Mouse (Mus musculus): Measurements from ENCODE around the gene Isg15. TPM values are rescaled to one million over a fixed set of nuclear protein-coding genes. Genes with fewer than 3 reads are reported as not detected.

Gene Isg15
- total RNA-seq, 2 experiments from 2014 or later: 0.87 to 1.3 TPM

GRCm38 (mm10) chr4:156195927-156196870, 4.4 kb downstream of the Isg15 start:
- peak in 1 of 2 experiments; percentile 40 for DNase-seq (ENCODE audit: low spot score in 2 of 2)
- no peak for TF ChIP-seq CTCF (conservative IDR thresholded peaks at IDR 0.05)
- Histone ChIP-seq H3K27ac (peak overlapping the region; percentile 85), H3K4me3 (peak overlapping the region; percentile 79)

GRCm38 (mm10) chr4:156194346-156194745, 6.3 kb downstream of the Isg15 start:
- no peak for DNase-seq (ENCODE audit: low spot score in 2 of 2)
- H3K4me3 ChIP-seq: no peak overlapping the region
- H3K27ac ChIP-seq: no peak overlapping the region
- TF ChIP-seq CTCF (conservative IDR thresholded peaks at IDR 0.05): no peak

- Histone ChIP-seq H3K4me3 (no peak overlapping the region), H3K27ac (no peak overlapping the region)
- no peak for DNase-seq (ENCODE audit: low spot score in 2 of 2)
- TF ChIP-seq CTCF (conservative IDR thresholded peaks at IDR 0.05): no peak
Observed at GRCm38 (mm10) chr4:156193906-156194305, 6.7 kb downstream of the Isg15 start.

GRCm38 (mm10) chr4:156193200-156193590, 7.4 kb downstream of the Isg15 start:
- peak overlapping the region; percentile 8; the same call in 1 of the 2 replicates for H3K27ac ChIP-seq
- no peak for DNase-seq (ENCODE audit: low spot score in 2 of 2)
- TF ChIP-seq CTCF (conservative IDR thresholded peaks at IDR 0.05): no peak
- no peak overlapping the region for H3K4me3 ChIP-seq

GRCm38 (mm10) chr4:156192421-156193199, 8.0 kb downstream of the Isg15 start:
- peak overlapping the region; percentile 8; the same call in 1 of the 2 replicates for H3K27ac ChIP-seq
- DNase-seq (ENCODE audit: low spot score in 2 of 2): peak in 1 of 2 experiments; percentile 25
- H3K4me3 ChIP-seq: no peak overlapping the region
- TF ChIP-seq CTCF (conservative IDR thresholded peaks at IDR 0.05): no peak

- DNase-seq (ENCODE audit: low spot score in 2 of 2): peak in 1 of 2 experiments; percentile 34
- TF ChIP-seq CTCF (conservative IDR thresholded peaks at IDR 0.05): peak; percentile 24; the same call in 1 of the 2 replicates
- H3K4me3 ChIP-seq: no peak overlapping the region
- H3K27ac ChIP-seq: peak overlapping the region; percentile 79
Observed at GRCm38 (mm10) chr4:156188811-156189323, 11.8 kb downstream of the Isg15 start.

GRCm38 (mm10) chr4:156188162-156188810, 12.3 kb downstream of the Isg15 start:
- no peak overlapping the region for H3K4me3 ChIP-seq
- H3K27ac ChIP-seq: peak overlapping the region; percentile 79
- no peak for TF ChIP-seq CTCF (conservative IDR thresholded peaks at IDR 0.05)
- DNase-seq (ENCODE audit: low spot score in 2 of 2): no peak

- peak overlapping the region; percentile 94 for H3K27ac ChIP-seq
- peak overlapping the region; percentile 63 for H3K4me3 ChIP-seq
- peak; percentile 49 to 54 for DNase-seq (ENCODE audit: low spot score in 2 of 2)
Observed at GRCm38 (mm10) chr4:156185950-156186850, 14.4 kb downstream of the Isg15 start.

GRCm38 (mm10) chr4:156185456-156185949, 15.1 kb downstream of the Isg15 start:
- DNase-seq (ENCODE audit: low spot score in 2 of 2): peak in 1 of 2 experiments; percentile 26
- Histone ChIP-seq H3K4me3 (peak overlapping the region; percentile 63), H3K27ac (peak overlapping the region; percentile 94)
- TF ChIP-seq CTCF (conservative IDR thresholded peaks at IDR 0.05): no peak

More at GRCm38 (mm10) chr4:156185950-156186850, 14.4 kb downstream of the Isg15 start:
- peak; percentile 24 for TF ChIP-seq CTCF (conservative IDR thresholded peaks at IDR 0.05)

GRCm38 (mm10) chr4:156184291-156184954, 16.2 kb downstream of the Isg15 start:
- TF ChIP-seq CTCF (conservative IDR thresholded peaks at IDR 0.05): no peak
- peak overlapping the region; percentile 63 for H3K4me3 ChIP-seq
- peak overlapping the region; percentile 94 for H3K27ac ChIP-seq
- DNase-seq (ENCODE audit: low spot score in 2 of 2): no peak

GRCm38 (mm10) chr4:156183747-156184146, 16.9 kb downstream of the Isg15 start:
- H3K27ac ChIP-seq: no peak overlapping the region; the same call in 1 of the 2 replicates
- TF ChIP-seq CTCF (conservative IDR thresholded peaks at IDR 0.05): no peak
- peak overlapping the region; percentile 63 for H3K4me3 ChIP-seq
- DNase-seq (ENCODE audit: low spot score in 2 of 2): no peak
